Mouse (Mus musculus) MEL (cell line): ENCODE results near the gene Sec22b.

ENCODE experiments used
- CHD1 ChIP-seq: IDR thresholded peaks from 2 replicates; pipeline ENCODE4 v1.6.1; 2012; ENCODE audit warnings: low read depth, mild to moderate bottlenecking, inconsistent platforms, low read length, improper control_type of control experiment
- CTCF ChIP-seq, 3 experiments: IDR thresholded peaks in 2 of 3; conservative IDR thresholded peaks in 1 of 3; 2 replicates each; pipeline ENCODE4 v1.5.1; 2011 to 2012; ENCODE audit warnings: low read length in 3 of 3, low read depth in 2 of 3, mild to moderate bottlenecking in 2 of 3, improper control_type of control experiment in 1 of 3, inconsistent platforms in 1 of 3, mixed read lengths in 1 of 3, moderate library complexity in 1 of 3; ENCODE audit not compliant: control insufficient read depth in 1 of 3, insufficient read depth in 1 of 3, poor library complexity in 1 of 3, severe bottlenecking in 1 of 3
- MAFK ChIP-seq: IDR thresholded peaks from 2 replicates; pipeline ENCODE4 v1.6.1; 2011; ENCODE audit warnings: low read depth, mild to moderate bottlenecking, low read length, improper control_type of control experiment, borderline replicate concordance
- POLR2A ChIP-seq, 2 experiments: IDR thresholded peaks; 2 replicates each; pipeline ENCODE4 v1.6.1; 2011 to 2012; ENCODE audit warnings: low read length in 2 of 2, mild to moderate bottlenecking in 2 of 2, control low read depth in 1 of 2, improper control_type of control experiment in 1 of 2, low read depth in 1 of 2, moderate library complexity in 1 of 2; ENCODE audit not compliant: control insufficient read depth in 1 of 2, insufficient read depth in 1 of 2, poor library complexity in 1 of 2
- SIN3A ChIP-seq: IDR thresholded peaks from 2 replicates; pipeline ENCODE4 v1.6.1; 2012; ENCODE audit warnings: low read length, improper control_type of control experiment, inconsistent platforms

- TF ChIP-seq SIN3A, result no peak
- TF ChIP-seq CTCF (IDR thresholded peaks at IDR 0.05 in 2 of 3, conservative IDR thresholded peaks at IDR 0.05 in 1 of 3; ENCODE audit: control insufficient read depth in 1 of 3, insufficient read depth in 1 of 3, low read depth in 2 of 3, low read length in 3 of 3, poor library complexity in 1 of 3, severe bottlenecking in 1 of 3), result no peak
- no peak for TF ChIP-seq POLR2A (IDR thresholded peaks at IDR 0.05; ENCODE audit: control insufficient read depth in 1 of 2, insufficient read depth in 1 of 2, low read depth in 1 of 2, low read length in 2 of 2, poor library complexity in 1 of 2)
- TF ChIP-seq MAFK, result no peak
- TF ChIP-seq CHD1, result no peak
These were observed 66.6 kb downstream of the Sec22b start for GRCm38 (mm10) chr3:97967627-97968026.
